Mouse (Mus musculus) adrenal gland, postnatal 4 days (tissue): ENCODE measurements around the gene Evi2. TPM values are rescaled to one million over a fixed set of nuclear protein-coding genes. Genes with fewer than 3 reads are reported as not detected.

Source experiments
- DNase-seq, 2 experiments: peaks; one replicate each; pipeline ENCODE4 v3.0.0; 2021 to 2022; ENCODE audit warnings: low spot score in 2 of 2, mixed read lengths in 2 of 2
- total RNA-seq, 2 experiments: library from RNA; stranded (reverse); gene quantifications; 2 replicates each; pipeline ENCODE4 v1.2.3; 2021

The Evi2 gene
- total RNA-seq, 2 experiments from 2014 or later = 0.17 TPM

DNA sequence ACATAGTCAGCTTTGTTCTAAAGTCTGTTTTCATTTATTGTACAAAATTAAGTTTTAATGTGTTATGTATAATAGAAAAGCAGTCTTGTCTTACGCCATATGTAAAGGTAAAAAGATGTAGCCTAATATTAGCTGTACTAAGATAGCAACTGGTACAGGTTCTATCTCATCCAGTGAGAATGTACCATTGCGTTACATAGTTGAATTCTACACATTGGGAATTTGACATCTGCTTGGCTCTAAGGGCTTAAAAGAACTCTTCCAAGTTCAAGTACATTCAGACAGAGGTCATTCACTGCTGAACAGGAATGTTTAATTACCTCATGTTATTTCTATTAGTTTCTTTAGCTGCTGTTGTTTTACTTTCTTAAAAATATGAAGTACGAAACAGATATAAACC lies 3.8 kb downstream of the Evi2 start:
- DNase-seq = no peak

DNA sequence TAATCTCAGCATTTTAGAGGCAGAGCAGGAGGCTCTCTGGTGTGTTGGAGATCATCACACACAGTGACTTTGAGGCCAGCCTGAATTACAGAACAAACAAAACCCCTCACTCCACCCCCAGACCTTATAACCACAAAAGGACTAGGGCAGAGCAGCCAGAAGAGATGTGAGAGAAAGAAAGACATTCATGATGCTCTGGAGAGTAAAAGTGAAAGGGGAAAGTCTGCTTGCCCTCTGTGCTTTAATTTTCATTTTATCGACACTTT lies 6.1 kb downstream of the Evi2 start:
- no peak for DNase-seq

DNA sequence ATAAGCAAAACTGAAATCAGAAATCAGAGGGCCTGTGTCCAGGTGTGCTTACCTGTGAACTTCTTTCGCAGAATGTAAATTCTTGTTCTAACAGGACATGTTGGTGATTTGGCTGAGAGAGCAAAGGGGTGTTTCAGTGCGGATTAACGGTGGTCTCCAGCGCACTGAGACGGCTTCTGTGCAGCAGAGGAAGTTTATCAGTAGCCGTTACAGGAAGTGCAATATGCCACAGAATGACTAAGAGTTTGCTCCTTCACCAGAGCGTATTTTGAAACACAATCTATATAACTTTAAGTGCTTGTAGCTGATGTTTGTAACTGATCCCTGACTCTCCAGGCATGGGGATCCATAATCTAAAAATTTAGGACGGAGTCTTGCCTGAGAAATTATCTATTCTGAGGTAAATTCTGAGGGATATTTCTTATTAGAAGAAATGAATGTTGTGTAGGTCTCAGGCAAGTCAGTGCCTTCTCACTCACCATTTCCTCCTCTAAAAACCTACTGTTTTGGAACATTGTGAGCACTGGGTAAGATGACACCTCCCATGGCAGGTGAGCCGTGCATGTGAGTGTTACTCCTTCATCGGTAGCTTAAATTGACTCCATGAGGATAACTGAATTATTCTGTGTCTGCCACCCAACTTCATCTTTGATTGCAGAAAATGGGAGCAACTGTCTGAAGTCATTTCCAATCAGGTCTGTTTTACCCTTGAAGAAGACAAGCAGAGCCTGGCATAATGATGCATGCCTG lies 6.7 kb downstream of the Evi2 start, which contains the start of gene Evi2b:
Gene Evi2b, minus strand, starts transcription at position 203 of the 750 bp plus-strand sequence.
- no peak for DNase-seq

DNA sequence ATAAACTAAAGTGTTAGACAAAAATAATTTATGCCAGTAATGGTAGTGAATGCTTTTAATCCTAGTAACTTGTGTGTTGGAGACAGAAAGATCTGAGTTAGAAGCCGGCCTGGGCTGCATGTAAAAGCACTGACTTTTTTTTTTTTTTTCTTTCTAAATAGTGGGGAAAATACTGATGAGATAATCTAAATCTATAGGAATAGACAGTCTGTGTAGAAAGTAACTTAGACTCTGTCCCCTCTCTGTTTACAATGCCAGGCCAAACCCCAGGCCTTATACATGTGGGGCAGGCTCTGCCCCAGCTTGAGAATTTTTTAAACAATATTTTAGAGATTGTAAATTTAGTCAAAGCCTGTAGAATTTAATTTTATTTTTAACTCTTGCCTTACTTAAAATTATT lies 7.4 kb downstream of the Evi2 start:
- DNase-seq = no peak

DNA sequence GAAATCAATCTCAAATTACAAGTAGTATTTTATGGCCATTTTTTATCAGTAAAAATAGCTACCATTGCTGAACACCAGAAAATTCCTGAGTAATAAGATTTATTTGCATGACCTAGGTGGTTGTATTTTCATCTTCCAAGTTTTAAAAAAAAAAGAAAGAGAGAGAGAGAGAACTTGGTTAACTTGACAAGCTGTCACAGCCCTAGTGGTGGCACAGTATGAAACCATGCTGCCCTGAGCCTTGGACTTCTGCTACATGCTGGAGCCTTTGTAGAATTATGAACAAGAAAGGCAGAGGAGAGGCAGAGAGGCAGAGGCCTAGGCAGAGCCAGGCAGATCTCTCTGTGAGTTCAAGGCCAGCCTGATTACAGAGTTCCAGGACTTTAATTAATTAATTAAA lies 8.5 kb downstream of the Evi2 start:
- no peak for DNase-seq

DNA sequence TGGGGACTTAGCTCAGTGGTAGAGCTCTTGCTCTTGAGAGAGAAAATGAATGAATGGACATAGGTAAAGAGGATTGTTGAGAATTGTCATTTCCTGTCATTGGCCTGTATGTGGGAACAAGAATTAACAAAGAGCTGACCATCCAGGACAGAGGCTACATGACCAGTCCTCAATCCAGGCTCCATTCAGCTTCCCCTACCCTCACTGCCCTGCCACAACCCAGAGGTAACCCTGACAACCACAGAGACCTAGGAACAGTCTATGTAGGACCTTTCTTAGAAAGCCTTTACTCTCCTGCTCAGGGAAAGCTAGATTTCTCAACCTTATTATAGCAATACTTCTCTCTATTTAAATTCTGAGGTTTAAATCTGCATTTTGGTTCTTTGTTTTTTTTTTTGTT lies 9.6 kb downstream of the Evi2 start:
- DNase-seq = no peak

DNA sequence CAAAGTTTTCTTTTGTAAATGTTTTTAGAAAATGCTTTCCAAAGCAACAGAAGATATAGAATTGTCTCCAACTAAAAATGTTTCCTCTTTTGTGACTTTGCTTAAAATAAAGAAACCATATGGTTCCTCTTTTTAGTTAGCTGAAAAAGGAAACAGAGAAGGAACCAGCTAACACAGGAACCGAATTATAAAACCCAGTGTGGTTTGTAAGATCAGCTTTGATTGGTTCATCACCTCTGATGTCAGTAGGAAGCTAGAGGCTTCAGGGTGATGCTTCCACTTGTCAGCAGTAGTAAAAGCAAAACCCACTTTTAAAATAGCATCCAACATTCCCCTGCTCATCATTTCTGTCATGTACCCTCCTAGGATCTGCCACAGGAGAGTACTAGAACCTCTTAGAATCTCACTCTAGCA lies 10.5 kb downstream of the Evi2 start:
- DNase-seq = no peak

DNA sequence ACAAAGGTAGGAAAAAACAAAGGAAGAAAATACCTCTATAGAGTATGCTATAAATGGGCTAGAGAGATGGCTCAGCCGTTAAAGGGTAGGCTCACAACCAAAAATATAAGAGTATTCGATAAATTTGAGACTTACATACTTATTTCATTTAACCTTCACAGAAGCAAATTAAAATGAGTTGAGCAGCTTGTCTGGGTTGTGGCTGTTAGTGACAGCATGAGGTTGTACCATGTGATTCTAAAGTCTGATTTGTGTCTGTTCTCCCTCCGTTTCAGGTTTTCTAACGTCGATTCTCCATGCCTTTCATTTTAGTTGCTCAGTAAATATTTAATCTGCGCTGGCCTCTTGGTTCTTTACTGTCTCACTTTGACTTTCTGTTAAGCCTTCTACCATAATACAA lies 11.1 kb downstream of the Evi2 start:
- no peak for DNase-seq

DNA sequence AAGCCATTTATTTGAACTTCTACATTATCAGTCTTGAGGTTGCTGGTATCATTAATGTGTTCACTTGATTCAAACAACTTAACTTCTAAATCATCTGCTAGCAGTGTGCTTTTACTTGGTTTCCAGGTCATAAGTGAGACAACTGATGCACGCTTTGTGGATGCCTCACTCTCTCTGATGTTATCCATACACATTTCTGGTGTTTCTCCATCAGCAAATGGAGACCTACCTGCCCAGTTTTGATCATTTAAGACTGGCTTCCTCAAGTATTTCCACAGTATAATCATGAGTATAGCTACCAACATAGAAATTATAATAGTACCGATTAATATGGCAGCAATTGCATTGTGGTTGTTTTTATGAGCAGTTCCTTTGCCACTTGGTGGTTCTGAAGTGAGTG lies 14.6 kb downstream of the Evi2 start:
- no peak for DNase-seq

DNA sequence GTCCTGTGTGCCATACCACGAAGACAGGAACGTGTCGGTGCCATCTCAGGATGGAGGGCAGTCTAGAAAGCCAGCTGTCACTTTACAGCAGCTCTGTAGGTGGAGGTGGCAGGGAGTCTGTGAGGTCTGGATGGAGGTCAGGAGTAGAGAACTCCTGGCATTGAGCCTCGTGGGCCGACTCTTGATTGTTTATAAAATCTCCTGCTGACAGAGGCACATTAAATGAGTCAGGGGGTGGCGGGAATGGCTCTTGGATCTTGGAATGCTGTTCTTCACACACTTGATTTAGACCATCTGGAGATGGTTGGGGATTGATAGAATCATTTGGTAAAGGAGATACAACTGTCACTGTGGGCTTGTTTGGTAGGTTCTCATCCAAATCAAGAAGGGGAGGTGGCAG lies 15.1 kb downstream of the Evi2 start:
- DNase-seq = no peak

DNA sequence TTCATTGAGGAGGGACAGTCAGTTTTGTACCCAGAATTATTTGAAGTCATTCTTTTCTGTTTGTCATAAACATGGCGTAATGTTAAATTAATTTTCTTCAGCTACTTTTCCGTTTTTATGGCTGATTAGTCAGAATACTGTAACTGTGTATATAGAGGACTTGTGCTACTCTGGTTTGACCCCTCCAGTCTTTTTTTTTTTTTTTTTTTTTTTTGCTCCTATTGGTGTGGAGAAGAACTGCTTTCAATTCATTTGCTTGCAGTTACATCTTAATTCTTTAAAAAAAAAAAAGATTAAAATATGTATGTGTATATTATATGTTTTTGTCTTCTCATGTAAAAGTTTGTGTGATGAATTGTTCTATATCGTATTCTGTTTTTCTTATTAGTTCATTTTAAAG lies 18.4 kb downstream of the Evi2 start:
- no peak for DNase-seq

DNA sequence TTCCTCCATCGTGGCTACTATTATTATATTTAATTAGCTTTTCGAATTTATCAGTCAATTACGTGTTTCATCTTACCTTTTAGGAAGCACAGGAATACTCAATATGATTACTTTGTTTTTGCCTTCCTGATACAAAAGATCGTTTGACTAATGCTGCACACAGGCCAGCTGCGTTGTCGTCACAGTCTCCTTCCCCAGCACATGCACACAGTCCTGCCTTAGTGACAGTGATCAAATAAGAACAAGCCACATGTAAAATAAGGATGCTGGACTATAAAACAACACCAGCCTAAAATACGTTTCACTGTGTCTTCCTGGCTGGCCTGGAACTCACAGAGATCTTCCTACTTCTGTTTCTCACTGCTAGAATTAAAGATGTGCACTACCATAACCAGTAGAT lies 25.9 kb downstream of the Evi2 start:
- no peak for DNase-seq

DNA sequence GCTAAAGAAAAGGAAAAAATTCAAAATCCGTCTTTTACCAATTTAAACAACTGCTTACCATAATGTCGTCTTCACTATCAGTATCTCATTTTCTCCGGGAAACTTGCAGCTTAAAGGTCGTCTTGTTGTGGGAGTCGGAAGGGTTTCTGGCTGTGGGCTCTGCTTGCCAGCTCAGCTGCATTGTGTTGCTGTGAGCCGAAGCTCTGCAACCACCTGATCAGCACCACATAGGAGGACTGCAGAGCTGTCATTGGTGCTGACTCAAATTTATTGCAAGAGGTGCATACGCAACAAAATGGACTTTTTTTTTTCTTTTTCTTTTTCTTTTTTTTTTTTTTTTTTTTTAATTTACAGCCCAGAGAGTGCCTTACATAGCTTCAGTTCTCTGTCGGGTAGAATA lies 26.5 kb downstream of the Evi2 start, which contains the start of gene Omg:
Gene Omg, minus strand, starts transcription at position 240 of the 400 bp plus-strand sequence.
- no peak for DNase-seq

DNA sequence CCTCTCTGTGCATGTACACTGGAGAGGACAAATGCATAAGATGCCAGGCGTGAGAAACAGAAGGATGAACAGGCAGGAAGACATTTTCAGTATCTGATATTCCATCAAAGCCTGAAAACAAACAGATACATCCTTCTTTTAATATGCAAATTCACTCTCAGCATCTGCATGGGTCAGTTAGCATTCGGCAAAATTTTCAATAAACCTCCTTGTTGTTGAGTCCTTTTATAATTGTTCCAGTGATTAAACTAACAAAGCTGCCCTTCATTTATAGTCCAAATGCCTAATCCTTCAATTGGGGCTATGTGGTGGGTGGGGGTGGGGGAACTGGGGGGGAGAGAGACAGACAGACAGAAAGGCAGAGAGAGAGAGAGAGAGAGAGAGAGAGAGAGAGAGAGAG lies 27.5 kb downstream of the Evi2 start:
- no peak for DNase-seq

DNA sequence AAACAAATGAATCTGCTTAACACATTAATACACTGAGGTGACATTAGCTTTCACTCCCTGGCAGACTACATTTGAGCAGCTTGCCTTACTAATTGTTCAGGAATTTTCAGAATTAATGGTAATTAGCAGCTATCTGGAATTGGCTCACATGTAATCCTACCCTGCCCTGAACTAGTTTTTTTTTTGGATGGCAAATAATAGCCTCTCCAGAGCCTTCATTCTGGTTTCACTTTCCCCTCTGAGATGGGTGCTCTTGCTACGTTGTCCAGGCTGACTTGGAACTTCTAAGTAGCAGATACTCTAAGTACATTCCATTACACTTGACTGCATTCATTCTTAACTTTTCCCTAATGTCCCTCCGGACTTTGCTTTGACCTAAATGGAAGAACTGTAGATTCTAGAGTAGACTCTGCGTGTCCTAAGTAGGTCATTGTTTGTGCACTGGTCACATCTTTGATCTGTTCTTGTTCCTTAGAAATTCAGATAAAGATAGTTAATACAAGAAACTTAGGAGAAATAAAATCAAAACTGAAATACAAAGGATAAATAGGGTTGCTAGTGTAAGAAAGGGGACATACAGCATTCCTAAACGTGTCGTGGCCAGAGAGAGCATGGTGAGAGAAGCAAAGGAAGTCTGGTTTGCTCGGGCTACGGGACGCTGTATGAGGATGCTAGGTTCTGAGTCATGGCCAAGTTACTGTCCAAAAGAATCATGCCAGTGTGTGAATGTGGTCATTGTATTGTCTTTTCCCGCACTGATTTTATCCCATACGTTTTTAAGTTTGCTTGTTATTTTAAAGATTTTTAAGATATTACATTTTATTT lies 35.2 kb downstream of the Evi2 start:
- no peak for DNase-seq

DNA sequence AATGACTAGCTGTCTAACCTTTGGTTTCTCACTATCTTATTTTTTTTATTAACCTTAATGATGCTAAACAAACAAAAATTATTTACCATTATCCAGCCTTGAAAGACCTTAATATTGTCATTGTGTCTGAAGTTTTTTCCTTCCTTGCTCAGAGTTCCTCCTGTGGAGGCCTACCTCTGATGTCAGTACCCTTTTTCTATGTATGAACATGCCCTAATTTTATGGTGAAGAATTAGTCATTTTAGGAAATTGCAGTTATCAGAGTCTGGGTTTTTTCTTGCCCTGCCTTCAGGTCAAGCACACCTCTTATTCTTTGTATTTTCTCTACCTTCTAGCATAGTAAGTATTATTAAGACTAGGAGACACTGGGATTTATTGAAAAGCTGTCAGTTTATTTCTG lies 45.7 kb downstream of the Evi2 start:
- no peak for DNase-seq

DNA sequence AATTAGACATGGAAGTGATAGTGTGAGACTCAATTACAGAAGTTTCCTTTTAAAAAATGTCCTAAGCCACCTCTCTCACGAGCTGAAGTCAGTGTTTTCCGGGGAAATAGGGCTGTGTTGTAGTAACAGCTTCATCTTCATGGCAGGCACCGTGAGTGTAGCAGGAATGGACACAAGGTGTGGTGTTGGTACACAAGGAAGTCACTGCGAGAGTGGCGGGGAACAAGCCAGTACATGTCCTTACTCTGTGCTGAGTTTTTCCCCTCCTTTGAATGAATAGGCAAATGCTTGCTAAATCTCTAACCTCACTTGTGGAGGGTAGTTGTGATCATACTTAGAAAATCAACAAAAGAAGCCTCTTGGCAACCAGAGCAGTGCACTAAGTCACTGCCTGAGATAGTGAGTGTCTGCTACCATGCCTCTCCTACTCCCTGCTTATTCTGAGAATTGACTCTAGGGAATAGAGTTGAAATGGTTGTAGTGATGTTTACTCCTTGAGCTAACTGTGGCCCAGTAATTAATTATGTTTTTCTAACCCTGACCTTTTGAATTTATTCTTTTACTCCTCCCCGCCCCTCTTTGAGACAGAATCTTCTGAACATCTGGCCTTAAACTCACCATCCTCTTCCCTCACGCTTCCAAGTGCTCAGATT lies 46.4 kb downstream of the Evi2 start:
- no peak for DNase-seq

DNA sequence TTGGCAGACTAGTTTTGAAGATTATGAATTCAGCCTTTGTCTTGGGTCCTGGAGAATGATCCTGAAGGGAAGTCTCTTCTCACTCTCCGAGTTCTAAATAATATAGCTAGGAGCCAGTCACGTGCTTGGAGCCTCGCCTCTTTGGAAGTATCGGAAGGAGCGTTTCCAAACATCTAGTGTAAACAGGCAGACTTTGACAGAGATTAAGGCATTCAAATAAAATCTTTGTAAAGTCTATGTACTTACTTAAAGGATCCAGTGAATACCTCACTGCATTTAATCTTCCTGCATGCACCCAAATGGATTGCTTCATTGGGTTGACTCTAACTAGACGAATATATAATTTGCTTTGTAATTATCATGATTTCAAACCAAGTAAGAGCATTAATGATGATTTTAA lies 47.0 kb downstream of the Evi2 start:
- no peak for DNase-seq

DNA sequence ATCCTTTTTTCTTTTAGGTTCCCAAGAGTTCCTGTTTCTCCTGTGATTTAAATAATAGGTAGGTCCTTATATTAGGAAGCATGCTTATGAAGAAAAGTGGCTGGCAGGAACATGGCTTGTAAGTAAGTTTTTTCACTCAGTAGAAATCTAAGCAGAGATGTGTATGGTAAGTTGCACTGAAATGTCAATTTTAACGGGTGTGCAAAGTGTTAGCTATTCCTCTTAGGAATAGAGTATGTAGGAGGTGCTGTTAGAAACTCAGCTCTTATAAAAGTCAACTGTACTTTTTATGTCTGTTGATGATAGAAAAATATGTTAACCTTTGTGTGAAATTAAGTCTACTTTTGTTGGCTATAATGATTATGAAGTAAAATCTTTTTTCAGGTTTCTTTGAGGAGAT lies 62.3 kb downstream of the Evi2 start:
- DNase-seq = no peak
